Mouse (Mus musculus) erythroblast, embryonic 14.5 days (primary cell): ENCODE measurements around the gene Wfdc1. TPM values are rescaled to one million over a fixed set of nuclear protein-coding genes. Genes with fewer than 3 reads are reported as not detected.

ENCODE experiments used
- H3K27me3 ChIP-seq: 2 replicates; pipeline ENCODE4 v1.6.1; 2012; ENCODE audit warnings: inconsistent platforms; ENCODE audit not compliant: control insufficient read depth
- H3K36me3 ChIP-seq: 2 replicates; pipeline ENCODE4 v1.6.1; 2012; ENCODE audit warnings: mild to moderate bottlenecking, inconsistent platforms; ENCODE audit not compliant: control insufficient read depth
- H3K4me1 ChIP-seq: 2 replicates; pipeline ENCODE4 v1.6.1; 2012; ENCODE audit warnings: inconsistent platforms; ENCODE audit not compliant: control insufficient read depth
- H3K4me3 ChIP-seq: replicated peaks from 2 replicates; pipeline ENCODE3; 2012; ENCODE audit warnings: moderate library complexity, mild to moderate bottlenecking, inconsistent platforms
- H3K9me3 ChIP-seq: 2 replicates; pipeline ENCODE4 v1.6.1; 2012; ENCODE audit warnings: low read length, inconsistent platforms, mixed read lengths; ENCODE audit not compliant: control insufficient read depth
- GATA1 ChIP-seq: IDR thresholded peaks from 2 replicates; pipeline ENCODE4 v1.6.1; 2012; ENCODE audit warnings: low read length, inconsistent platforms, mixed read lengths
- TAL1 ChIP-seq: IDR thresholded peaks from 3 replicates; pipeline ENCODE4 v1.6.1; 2012; ENCODE audit warnings: low read length, inconsistent platforms, mixed read lengths
- polyA plus RNA-seq: library from polyadenylated mRNA; stranded (reverse); fragments of >175 nt; gene quantifications from 2 replicates; pipeline ENCODE4 v1.2.3, GENCODE M21; 2012

Wfdc1 gene
- not detected in 2 replicates for polyA plus RNA-seq

GRCm38 (mm10) chr8:119666219-119666951, at the start of gene Wfdc1:
Gene Wfdc1, plus strand, starts transcription at chr8:119666365.
- Histone ChIP-seq H3K9me3 (no peaks in the 10 kb centered on the region), H3K36me3 (no peaks in the 10 kb centered on the region), H3K4me3 (no peak within 1 kb of the TSS), H3K27me3 (peaks cover 10% of the 10 kb centered on the region), H3K4me1 (no peaks in the 10 kb centered on the region)
- TF ChIP-seq GATA1 = no peak
- TF ChIP-seq TAL1 = no peak

- no peaks in the 10 kb centered on the region for H3K4me1 ChIP-seq
- no peaks in the 10 kb centered on the region for H3K36me3 ChIP-seq
- H3K27me3 ChIP-seq = no peaks in the 10 kb centered on the region; the same call in 1 of the 2 replicates
- no peak overlapping the region for H3K4me3 ChIP-seq
- TF ChIP-seq GATA1 (no peak), TAL1 (no peak)
- H3K9me3 ChIP-seq = no peaks in the 10 kb centered on the region
Observed at GRCm38 (mm10) chr8:119616811-119617210, 49.4 kb upstream of the Wfdc1 start.

- Histone ChIP-seq H3K36me3 (no peaks in the 10 kb centered on the region), H3K9me3 (no peaks in the 10 kb centered on the region), H3K4me1 (no peaks in the 10 kb centered on the region), H3K27me3 (no peaks in the 10 kb centered on the region; the same call in 1 of the 2 replicates), H3K4me3 (no peak overlapping the region)
- TF ChIP-seq GATA1 = no peak
- TF ChIP-seq TAL1 = no peak
Observed at GRCm38 (mm10) chr8:119617586-119617985, 48.6 kb upstream of the Wfdc1 start.

- Histone ChIP-seq H3K27me3 (no peaks in the 10 kb centered on the region), H3K4me3 (no peak overlapping the region), H3K36me3 (no peaks in the 10 kb centered on the region), H3K9me3 (no peaks in the 10 kb centered on the region), H3K4me1 (no peaks in the 10 kb centered on the region)
- TF ChIP-seq GATA1 = no peak
- no peak for TF ChIP-seq TAL1
Observed at GRCm38 (mm10) chr8:119618887-119619286, 47.3 kb upstream of the Wfdc1 start.

GRCm38 (mm10) chr8:119620116-119620840, 45.9 kb upstream of the Wfdc1 start:
- no peak for TF ChIP-seq GATA1
- no peak for TF ChIP-seq TAL1
- H3K27me3 ChIP-seq = no peaks in the 10 kb centered on the region
- H3K36me3 ChIP-seq = no peaks in the 10 kb centered on the region
- no peaks in the 10 kb centered on the region for H3K4me1 ChIP-seq
- no peaks in the 10 kb centered on the region for H3K9me3 ChIP-seq
- no peak overlapping the region for H3K4me3 ChIP-seq

GRCm38 (mm10) chr8:119620848-119621465, 45.2 kb upstream of the Wfdc1 start:
- no peaks in the 10 kb centered on the region for H3K4me1 ChIP-seq
- H3K9me3 ChIP-seq = no peaks in the 10 kb centered on the region
- H3K27me3 ChIP-seq = no peaks in the 10 kb centered on the region
- no peak for TF ChIP-seq GATA1
- TF ChIP-seq TAL1 = no peak
- H3K36me3 ChIP-seq = no peaks in the 10 kb centered on the region
- H3K4me3 ChIP-seq = no peak overlapping the region

- TF ChIP-seq GATA1 (no peak), TAL1 (no peak)
Observed at GRCm38 (mm10) chr8:119622555-119622954, 43.6 kb upstream of the Wfdc1 start.

GRCm38 (mm10) chr8:119623061-119623460, 43.1 kb upstream of the Wfdc1 start:
- Histone ChIP-seq H3K4me3 (no peak overlapping the region), H3K27me3 (no peaks in the 10 kb centered on the region), H3K36me3 (no peaks in the 10 kb centered on the region), H3K9me3 (no peaks in the 10 kb centered on the region), H3K4me1 (peaks cover 9% of the 10 kb centered on the region)
- TF ChIP-seq GATA1 (no peak), TAL1 (no peak)

More at GRCm38 (mm10) chr8:119622555-119622954, 43.6 kb upstream of the Wfdc1 start:
- no peak overlapping the region for H3K4me3 ChIP-seq
- H3K27me3 ChIP-seq = no peaks in the 10 kb centered on the region
- H3K4me1 ChIP-seq = peaks cover 5% of the 10 kb centered on the region
- no peaks in the 10 kb centered on the region for H3K9me3 ChIP-seq
- H3K36me3 ChIP-seq = no peaks in the 10 kb centered on the region

- no peaks in the 10 kb centered on the region for H3K27me3 ChIP-seq
- no peak overlapping the region for H3K4me3 ChIP-seq
- H3K36me3 ChIP-seq = no peaks in the 10 kb centered on the region
- H3K9me3 ChIP-seq = no peaks in the 10 kb centered on the region
- TF ChIP-seq TAL1 (no peak), GATA1 (no peak)
- peaks cover 9% of the 10 kb centered on the region for H3K4me1 ChIP-seq
Observed at GRCm38 (mm10) chr8:119623744-119624143, 42.4 kb upstream of the Wfdc1 start.
